Mouse (Mus musculus): ENCODE data around the gene Gm10800. TPM values are rescaled to one million over a fixed set of nuclear protein-coding genes. Genes with fewer than 3 reads are reported as not detected.
"Not testable (repeated sequence)": the region's sequence is repeated elsewhere in the genome, so short reads cannot be mapped to it uniquely, and the experiment has no call there.

The Gm10800 gene
- 2.0 and 3.4 TPM in 2 replicates for polyA plus RNA-seq (2014; fragmentation: Nextera tagmentation; extraction: Ambion mirVana)

DNA sequence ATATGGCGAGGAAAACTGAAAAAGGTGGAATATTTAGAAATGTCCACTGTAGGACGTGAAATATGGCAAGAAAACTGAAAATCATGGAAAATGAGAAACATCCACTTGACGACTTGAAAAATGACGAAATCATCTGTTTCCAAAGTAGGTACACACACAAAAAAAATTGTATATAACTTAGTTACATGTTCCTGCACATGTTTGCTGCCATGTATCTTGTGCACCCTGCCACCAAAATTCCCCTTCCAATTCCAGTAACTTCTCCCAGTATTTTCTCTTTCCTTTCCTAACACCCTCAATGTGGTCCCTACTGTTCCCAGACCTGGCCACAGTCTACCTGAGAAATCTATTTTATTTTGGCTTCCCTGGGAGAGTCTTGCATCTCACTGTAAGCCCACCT, at the start of gene Gm10800:
Gm10800 (minus strand) TSS at position 101 of the 400 bp plus-strand sequence.
- not testable (repeated sequence) for H3K4me2 ChIP-seq (replicated peaks); ATAC-seq (ENCODE audit: low FRiP score); H3K36me3 ChIP-seq (replicated peaks; ENCODE audit: control insufficient read depth, insufficient read depth); H3K9ac ChIP-seq; H3K4me1 ChIP-seq (replicated peaks; ENCODE audit: control insufficient read depth, insufficient read depth, low read length); H3K27ac ChIP-seq; H3K4me3 ChIP-seq (replicated peaks; ENCODE audit: low read length); DNase-seq (ENCODE audit: low spot score); H3K9me3 ChIP-seq (ENCODE audit: control insufficient read depth, low read length); H3K27me3 ChIP-seq (ENCODE audit: control insufficient read depth, insufficient read depth, low read length)
- 87% methylated on average over 4 of the region's 4 CpGs for whole genome bisulfite sequencing

DNA sequence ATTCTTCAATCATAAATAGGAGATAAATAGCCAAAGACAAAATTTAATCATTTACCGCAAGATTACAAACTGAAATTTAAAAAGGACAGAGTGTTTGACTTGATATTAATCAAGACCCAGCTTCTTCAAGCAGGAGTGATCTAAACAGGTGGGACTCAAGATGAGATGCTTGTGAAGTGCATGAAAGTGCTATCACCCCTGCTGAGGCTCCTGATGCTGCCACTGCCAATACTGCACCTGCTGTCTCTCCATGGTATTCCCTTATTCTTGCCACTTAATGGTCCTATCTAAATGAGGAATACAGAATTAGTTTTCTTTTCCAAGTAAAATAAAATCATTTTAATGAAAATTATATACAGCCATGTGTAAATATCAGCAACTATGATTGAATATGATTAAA, 30.4 kb upstream of the Gm10800 start:
- Histone ChIP-seq H3K9me3 (ENCODE audit: control insufficient read depth, low read length) (no peaks in the 10 kb centered on the region), H3K27ac (no peak overlapping the region), H3K36me3 (replicated peaks; ENCODE audit: control insufficient read depth, insufficient read depth) (no peaks in the 10 kb centered on the region), H3K4me3 (replicated peaks; ENCODE audit: low read length) (no peak overlapping the region), H3K4me1 (replicated peaks; ENCODE audit: control insufficient read depth, insufficient read depth, low read length) (no peaks in the 10 kb centered on the region), H3K27me3 (ENCODE audit: control insufficient read depth, insufficient read depth, low read length) (no peaks in the 10 kb centered on the region), H3K4me2 (replicated peaks) (no peak overlapping the region), H3K9ac (no peak overlapping the region)
- no peak for ATAC-seq (ENCODE audit: low FRiP score)
- DNase-seq (ENCODE audit: low spot score): no peak
- WGBS: 95% methylated on average over 1 of the region's 1 CpGs

DNA sequence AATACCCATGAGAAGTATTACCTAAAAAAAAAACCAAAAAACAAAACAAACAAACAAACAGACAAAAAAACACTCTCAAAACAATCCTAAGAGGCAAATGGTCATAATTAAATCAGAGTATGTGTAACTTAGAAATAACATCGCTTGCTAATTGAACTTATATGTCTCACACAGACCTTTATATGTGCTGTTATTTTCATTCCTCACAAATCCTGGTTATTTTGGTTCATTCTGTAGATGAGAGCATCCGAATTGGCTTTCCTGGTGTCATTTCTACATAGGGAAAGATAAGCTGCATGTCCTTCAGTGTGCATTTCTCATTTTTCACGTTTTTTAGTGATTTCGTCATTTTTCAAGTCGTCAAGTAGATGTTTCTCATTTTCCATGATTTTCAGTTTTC, 5.2 kb downstream of the Gm10800 start, which contains the start of gene Gm10801:
Gm10801 (plus strand) TSS at position 301 of the 400 bp plus-strand sequence.
- not testable (repeated sequence) for H3K4me2 ChIP-seq (replicated peaks); H3K9me3 ChIP-seq (ENCODE audit: control insufficient read depth, low read length); H3K9ac ChIP-seq; H3K27ac ChIP-seq; ATAC-seq (ENCODE audit: low FRiP score); H3K4me1 ChIP-seq (replicated peaks; ENCODE audit: control insufficient read depth, insufficient read depth, low read length); H3K36me3 ChIP-seq (replicated peaks; ENCODE audit: control insufficient read depth, insufficient read depth); H3K4me3 ChIP-seq (replicated peaks; ENCODE audit: low read length); DNase-seq (ENCODE audit: low spot score); H3K27me3 ChIP-seq (ENCODE audit: control insufficient read depth, insufficient read depth, low read length)
- 77% methylated on average over 4 of the region's 5 CpGs for WGBS

Other genes starting within 250 kb of the Gm10800 start
- not detected in 2 replicates for gene Gm10801, start 5.1 kb downstream of the Gm10800 start, polyA plus RNA-seq (2014; fragmentation: Nextera tagmentation; extraction: Ambion mirVana)

All from hindbrain, embryonic 14.5 days (tissue).